Mouse (Mus musculus): ENCODE results near the gene Tob1.
A peak's percentile ranks its signal among the peaks of the same experiment; 100 is the strongest.

Gene Tob1

GRCm38 (mm10) chr11:94211124-94211603 lies at the start of gene Tob1:
TSS of gene Tob1 (plus strand) at chr11:94211454.
- DNase-seq (ENCODE audit: low spot score): peak; percentile 97

- DNase-seq (ENCODE audit: low spot score): peak; percentile 43
Measured at GRCm38 (mm10) chr11:94161867-94162581, 49.2 kb upstream of the Tob1 start.

- peak; percentile 14 for DNase-seq (ENCODE audit: low spot score)
Measured at GRCm38 (mm10) chr11:94163005-94163767, 48.1 kb upstream of the Tob1 start.

GRCm38 (mm10) chr11:94165745-94166144 lies 45.5 kb upstream of the Tob1 start:
- DNase-seq (ENCODE audit: low spot score): no peak

- DNase-seq (ENCODE audit: low spot score): no peak
Measured at GRCm38 (mm10) chr11:94168238-94168637, 43.0 kb upstream of the Tob1 start.

GRCm38 (mm10) chr11:94169596-94169995 lies 41.7 kb upstream of the Tob1 start:
- no peak for DNase-seq (ENCODE audit: low spot score)

GRCm38 (mm10) chr11:94171691-94172090 lies 39.6 kb upstream of the Tob1 start:
- no peak for DNase-seq (ENCODE audit: low spot score)

GRCm38 (mm10) chr11:94172186-94172585 lies 39.1 kb upstream of the Tob1 start:
- DNase-seq (ENCODE audit: low spot score): no peak

GRCm38 (mm10) chr11:94173726-94174146 lies 37.5 kb upstream of the Tob1 start:
- no peak for DNase-seq (ENCODE audit: low spot score)

GRCm38 (mm10) chr11:94175288-94175687 lies 36.0 kb upstream of the Tob1 start:
- DNase-seq (ENCODE audit: low spot score): no peak

- DNase-seq (ENCODE audit: low spot score): no peak
Measured at GRCm38 (mm10) chr11:94175694-94176093, 35.6 kb upstream of the Tob1 start.

- DNase-seq (ENCODE audit: low spot score): no peak
Measured at GRCm38 (mm10) chr11:94177841-94178585, 33.2 kb upstream of the Tob1 start.

- DNase-seq (ENCODE audit: low spot score): no peak
Measured at GRCm38 (mm10) chr11:94179768-94180167, 31.5 kb upstream of the Tob1 start.

- DNase-seq (ENCODE audit: low spot score): no peak
Measured at GRCm38 (mm10) chr11:94180194-94180593, 31.1 kb upstream of the Tob1 start.

GRCm38 (mm10) chr11:94181694-94182093 lies 29.6 kb upstream of the Tob1 start:
- no peak for DNase-seq (ENCODE audit: low spot score)

GRCm38 (mm10) chr11:94182711-94183110 lies 28.5 kb upstream of the Tob1 start:
- no peak for DNase-seq (ENCODE audit: low spot score)

GRCm38 (mm10) chr11:94183120-94183519 lies 28.1 kb upstream of the Tob1 start:
- DNase-seq (ENCODE audit: low spot score): no peak

GRCm38 (mm10) chr11:94183671-94184070 lies 27.6 kb upstream of the Tob1 start:
- no peak for DNase-seq (ENCODE audit: low spot score)

GRCm38 (mm10) chr11:94189579-94189978 lies 21.7 kb upstream of the Tob1 start:
- no peak for DNase-seq (ENCODE audit: low spot score)

- no peak for DNase-seq (ENCODE audit: low spot score)
Measured at GRCm38 (mm10) chr11:94190665-94191064, 20.6 kb upstream of the Tob1 start.

GRCm38 (mm10) chr11:94193109-94193508 lies 18.1 kb upstream of the Tob1 start:
- DNase-seq (ENCODE audit: low spot score): no peak

GRCm38 (mm10) chr11:94196311-94196710 lies 14.9 kb upstream of the Tob1 start:
- no peak for DNase-seq (ENCODE audit: low spot score)

Measured in urinary bladder, postnatal 25 days (tissue).